Mouse (Mus musculus) hindbrain, embryonic 11.5 days (tissue): Measurements from ENCODE around the gene Ero1lb. TPM values are rescaled to one million over a fixed set of nuclear protein-coding genes. Genes with fewer than 3 reads are reported as not detected.
A peak's percentile ranks its signal among the peaks of the same experiment; 100 is the strongest.
"Not testable (repeated sequence)": the region's sequence is repeated elsewhere in the genome, so short reads cannot be mapped to it uniquely, and the experiment has no call there.

ENCODE experiments used
- ATAC-seq: fragments of 200-750 bp; cut with Nextera tagmentation; 2 replicates; pipeline ENCODE4 v1.8.0; 2017; ENCODE audit warnings: mild to moderate bottlenecking, moderate TSS enrichment, moderate library complexity; ENCODE audit not compliant: low FRiP score
- DNase-seq: peaks from one replicate; pipeline ENCODE4 v3.0.0-alpha.2; 2015; ENCODE audit warnings: low spot score
- H3K27ac ChIP-seq: fragments of 300-500 bp; sonication (generic); 2 replicates; pipeline ENCODE4 v1.5.1; 2014; ENCODE audit warnings: mild to moderate bottlenecking, low read depth, low read length
- H3K27me3 ChIP-seq: fragments of 300-500 bp; sonication (generic); 2 replicates; pipeline ENCODE4 v1.6.1; 2014; ENCODE audit warnings: mild to moderate bottlenecking, low read length, moderate library complexity, mixed read lengths; ENCODE audit not compliant: control insufficient read depth, insufficient read depth
- H3K36me3 ChIP-seq: fragments of 300-500 bp; sonication (generic); 2 replicates; pipeline ENCODE4 v1.6.1; 2014; ENCODE audit warnings: mild to moderate bottlenecking, low read length, moderate library complexity, mixed read lengths; ENCODE audit not compliant: control insufficient read depth, insufficient read depth
- H3K4me1 ChIP-seq: fragments of 300-500 bp; sonication (generic); replicated peaks from 2 replicates; pipeline ENCODE4 v1.6.1; 2014; ENCODE audit warnings: low read length, mixed read lengths; ENCODE audit not compliant: control insufficient read depth, insufficient read depth
- H3K4me2 ChIP-seq: fragments of 300-500 bp; sonication (generic); replicated peaks from 2 replicates; pipeline ENCODE4 v1.6.1; 2014; ENCODE audit warnings: mild to moderate bottlenecking, low read depth, low read length
- H3K4me3 ChIP-seq: fragments of 300-500 bp; sonication (generic); 2 replicates; pipeline ENCODE4 v1.5.1; 2014; ENCODE audit warnings: low read depth, low read length
- H3K9ac ChIP-seq: fragments of 300-500 bp; sonication (generic); 2 replicates; pipeline ENCODE4 v1.6.1; 2014; ENCODE audit warnings: low read depth, low read length
- H3K9me3 ChIP-seq: fragments of 300-500 bp; sonication (generic); 2 replicates; pipeline ENCODE4 v1.6.1; 2016; ENCODE audit warnings: low read length; ENCODE audit not compliant: control insufficient read depth
- WGBS: fragments of 180-500 bp; shearing (Covaris S2); extraction: QIAGEN DNeasy Blood & Tissue Kit; methylation state at CpG from one replicate; pipeline ENCODE4 v1.1.7; 2014; 5-methylcytosine and 5-hydroxymethylcytosine counted together
- polyA plus RNA-seq: library from polyadenylated mRNA; unstranded; fragments of >200 nt; fragmentation: Nextera tagmentation; extraction: Ambion mirVana; gene quantifications from 2 replicates; pipeline ENCODE4 v1.2.1, GENCODE M21; 2014

The Ero1lb gene
- polyA plus RNA-seq, 1 experiment from 2014 or later, result 13.9 TPM

DNA sequence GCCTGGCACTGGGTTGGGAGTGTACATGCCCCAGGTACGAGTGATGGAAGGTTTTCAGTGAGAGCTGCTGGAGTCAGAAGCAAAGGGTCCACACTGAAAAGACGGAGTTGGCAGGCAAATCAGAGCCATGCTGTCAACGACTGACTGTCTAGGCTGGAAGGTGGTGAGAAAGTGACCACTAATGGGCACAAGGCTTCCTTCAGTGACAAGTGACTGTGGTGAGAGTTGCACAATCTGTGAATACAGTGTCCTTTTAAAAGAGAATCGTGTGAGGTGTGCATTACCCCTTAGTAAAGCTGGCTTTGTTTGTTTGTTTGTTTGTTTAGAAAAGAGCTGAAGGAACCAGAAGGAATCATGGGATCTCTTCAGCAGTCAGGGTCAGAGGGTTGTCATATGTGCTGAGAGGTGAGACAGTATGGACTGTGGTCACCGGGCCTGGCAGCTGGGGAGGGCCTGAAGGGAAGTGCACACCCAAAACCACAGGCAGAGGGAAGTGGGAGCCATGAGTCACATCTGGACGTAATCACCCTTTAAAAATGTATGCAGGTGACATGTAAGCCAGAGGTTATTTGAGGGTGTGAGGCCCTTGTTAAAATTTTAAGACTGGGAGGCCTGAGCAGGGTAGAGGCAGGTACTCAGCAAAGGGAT lies 69.4 kb downstream of the Ero1lb start:
- H3K27me3 ChIP-seq, H3K9me3 ChIP-seq, H3K9ac ChIP-seq, DNase-seq, ATAC-seq, H3K27ac ChIP-seq, H3K4me3 ChIP-seq, H3K36me3 ChIP-seq, H3K4me1 ChIP-seq, H3K4me2 ChIP-seq: not testable (repeated sequence)
- WGBS, result 90% methylated on average over 1 of the region's 6 CpGs

DNA sequence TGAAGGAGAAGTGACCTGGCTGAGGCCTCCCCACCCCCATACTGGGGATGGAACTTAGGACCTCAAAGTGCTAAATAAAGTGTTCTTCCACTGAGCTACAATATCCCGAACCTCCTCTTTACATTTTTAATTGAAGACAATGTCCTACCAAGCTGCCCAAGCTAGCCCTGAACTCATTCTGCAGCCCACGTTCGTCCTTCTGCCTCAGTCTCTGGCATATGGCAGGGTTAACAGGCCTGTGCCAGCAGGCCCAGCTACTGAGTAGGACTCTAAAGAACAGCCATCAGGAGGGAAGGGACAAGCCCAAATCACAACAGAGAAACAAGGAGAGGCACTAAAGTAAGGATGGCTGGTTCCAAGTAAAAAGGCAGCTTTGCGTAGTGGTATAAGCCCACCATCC lies 77.1 kb downstream of the Ero1lb start:
- WGBS, result 88% methylated on average over 3 of the region's 4 CpGs
- H3K9me3 ChIP-seq, ATAC-seq, H3K27ac ChIP-seq, H3K4me1 ChIP-seq, H3K4me2 ChIP-seq, H3K4me3 ChIP-seq, H3K27me3 ChIP-seq, H3K36me3 ChIP-seq, DNase-seq, H3K9ac ChIP-seq: not testable (repeated sequence)

DNA sequence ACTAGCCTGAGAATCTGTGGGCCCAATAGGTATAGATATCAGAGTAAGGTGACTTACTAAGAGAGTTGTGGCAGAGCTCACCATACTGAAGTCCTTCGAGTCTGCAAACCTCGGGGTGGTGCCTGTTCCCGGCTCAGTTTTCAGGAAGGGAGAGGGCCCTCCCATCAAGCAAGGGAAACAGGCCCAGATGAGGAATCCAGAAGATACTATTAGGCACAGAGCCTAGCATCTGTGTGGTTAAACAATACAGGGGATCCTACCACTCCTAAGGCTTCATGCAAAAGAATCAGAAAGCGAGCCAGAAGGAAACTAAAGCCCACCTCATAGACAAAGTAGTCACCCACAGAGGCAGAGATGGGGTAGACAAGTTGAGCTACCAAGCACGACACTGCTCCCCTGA lies 81.0 kb downstream of the Ero1lb start:
- H3K4me3 ChIP-seq, H3K36me3 ChIP-seq, H3K4me2 ChIP-seq, H3K27me3 ChIP-seq, H3K27ac ChIP-seq, H3K9ac ChIP-seq, DNase-seq, H3K9me3 ChIP-seq, H3K4me1 ChIP-seq, ATAC-seq: not testable (repeated sequence)
- WGBS, result 73% methylated on average over 4 of the region's 5 CpGs

DNA sequence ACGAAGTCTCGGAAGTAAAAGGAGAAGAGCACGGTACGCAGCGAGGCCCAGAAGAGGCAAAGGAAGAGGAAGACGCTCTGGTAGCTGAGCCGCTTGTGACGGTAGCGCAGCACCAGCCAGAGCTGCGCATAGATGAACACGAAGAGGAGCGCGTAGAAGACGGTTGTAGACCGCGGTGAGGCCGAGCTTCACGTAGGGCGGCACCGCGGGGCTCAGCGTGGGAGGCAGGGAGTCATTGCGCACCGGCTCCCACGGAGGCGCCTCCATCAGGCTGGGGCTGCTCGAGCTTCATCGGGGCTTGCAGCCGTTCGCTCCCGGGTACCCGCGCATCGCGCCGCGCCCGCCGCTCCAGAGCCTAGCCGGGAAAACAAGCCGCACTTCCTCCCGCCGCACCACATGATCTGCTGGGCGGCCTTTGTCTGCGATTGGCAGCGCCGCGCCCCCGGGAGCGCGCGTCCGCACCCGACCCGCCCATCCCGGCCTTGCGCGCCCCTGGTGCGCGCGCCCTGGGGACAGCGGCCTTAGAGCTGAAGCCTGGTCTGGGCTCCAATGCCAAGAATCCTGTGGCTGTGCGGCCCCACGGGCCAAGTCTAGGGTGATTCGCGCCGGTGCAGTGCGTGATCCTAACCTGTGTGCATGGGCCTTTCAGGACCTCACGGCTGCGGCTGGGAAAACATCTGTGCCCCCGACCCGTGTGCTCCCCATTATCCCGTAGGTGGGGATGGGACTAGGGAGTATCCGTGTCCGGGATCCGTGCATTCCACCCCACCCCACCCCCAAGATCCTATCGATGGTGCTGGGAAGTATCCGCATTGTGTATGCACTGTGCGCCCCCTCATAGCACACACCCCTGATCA lies 84.6 kb downstream of the Ero1lb start:
- not testable (repeated sequence) for H3K27ac ChIP-seq, H3K36me3 ChIP-seq, H3K9me3 ChIP-seq, H3K4me1 ChIP-seq, H3K27me3 ChIP-seq
- H3K4me2 ChIP-seq, result peak overlapping the region; percentile 23
- DNase-seq (peak; percentile 63), ATAC-seq (peak; percentile 94)
- H3K4me3 ChIP-seq, result peak overlapping the region; percentile 34
- under 1% methylated on average over 44 of the region's 79 CpGs for WGBS
- peak overlapping the region; percentile 42; the same call in 1 of the 2 replicates for H3K9ac ChIP-seq

DNA sequence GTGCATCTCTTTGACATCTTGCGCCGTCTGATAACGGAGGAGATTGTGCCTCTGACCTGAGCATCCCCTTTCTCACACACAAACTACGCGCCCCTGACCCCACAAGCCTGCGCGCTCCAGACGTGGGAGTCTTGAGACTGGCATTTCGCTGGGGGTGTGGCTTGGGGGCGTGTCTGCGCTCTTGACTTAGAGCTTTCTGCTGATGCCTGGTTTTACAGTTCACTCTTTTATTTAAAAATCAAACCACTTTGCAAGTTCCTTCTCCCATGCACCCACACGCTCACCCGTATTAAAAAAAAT lies 85.2 kb downstream of the Ero1lb start:
- ATAC-seq (peak; percentile 80), DNase-seq (peak; percentile 66)
- not testable (repeated sequence) for H3K9ac ChIP-seq, H3K27me3 ChIP-seq, H3K4me1 ChIP-seq, H3K9me3 ChIP-seq, H3K36me3 ChIP-seq, H3K27ac ChIP-seq
- peak overlapping the region; percentile 19; the same call in 1 of the 2 replicates for H3K4me2 ChIP-seq
- peak overlapping the region; percentile 30 for H3K4me3 ChIP-seq
- under 1% methylated on average over 10 of the region's 13 CpGs for WGBS

Other genes with a start within 250 kb of the Ero1lb start
- 3.3 and 5.8 TPM in 2 replicates for gene Actn2, start 225.1 kb upstream of the Ero1lb start, polyA plus RNA-seq
- gene Heatr1, start 170.8 kb upstream of the Ero1lb start, polyA plus RNA-seq, result 36.2 and 37.2 TPM in 2 replicates
- gene Lgals8, start 100.9 kb upstream of the Ero1lb start, polyA plus RNA-seq, result 12.2 and 12.3 TPM in 2 replicates
- 0.82 and 0.91 TPM in 2 replicates for gene Edaradd, start 45.4 kb upstream of the Ero1lb start, polyA plus RNA-seq
- 0.42 and 0.62 TPM in 2 replicates for gene Prl2c3, start 234.2 kb downstream of the Ero1lb start, polyA plus RNA-seq